Mouse (Mus musculus): Measurements from ENCODE around the gene Cfap157.

GRCm38 (mm10) chr2:32752181-32752580 is 32.0 kb downstream of the Cfap157 start:
- TF ChIP-seq GATA1 (IDR thresholded peaks at IDR 0.05; ENCODE audit: borderline replicate concordance, low read length) (no peak), FLI1 (IDR thresholded peaks at IDR 0.05; ENCODE audit: low read length) (no peak)

All from megakaryocyte, embryonic 14.5 days (primary cell).